Mouse (Mus musculus) forebrain, embryonic 13.5 days (tissue): Measurements from ENCODE around the gene Fanca. TPM values are rescaled to one million over a fixed set of nuclear protein-coding genes. Genes with fewer than 3 reads are reported as not detected.

Experiments
- ATAC-seq: fragments of 200-750 bp; cut with Nextera tagmentation; 2 replicates; pipeline ENCODE4 v1.8.0; 2017
- H3K27ac ChIP-seq: fragments of 300-500 bp; sonication (generic); 2 replicates; pipeline ENCODE4 v1.5.1; 2015; ENCODE audit warnings: inconsistent platforms, mild to moderate bottlenecking, moderate library complexity
- H3K27me3 ChIP-seq: fragments of 300-500 bp; sonication (generic); 2 replicates; pipeline ENCODE4 v1.6.1; 2015; ENCODE audit warnings: mild to moderate bottlenecking, inconsistent platforms
- H3K36me3 ChIP-seq: fragments of 300-500 bp; sonication (generic); 2 replicates; pipeline ENCODE4 v1.6.1; 2015; ENCODE audit warnings: mild to moderate bottlenecking, inconsistent platforms; ENCODE audit not compliant: poor library complexity, severe bottlenecking
- H3K4me1 ChIP-seq: fragments of 300-500 bp; sonication (generic); 2 replicates; pipeline ENCODE4 v1.6.1; 2015; ENCODE audit warnings: inconsistent platforms
- H3K4me2 ChIP-seq: fragments of 300-500 bp; sonication (generic); 2 replicates; pipeline ENCODE4 v1.6.1; 2015; ENCODE audit warnings: inconsistent platforms, mild to moderate bottlenecking, moderate library complexity
- H3K4me3 ChIP-seq: fragments of 300-500 bp; sonication (generic); 2 replicates; pipeline ENCODE4 v1.5.1; 2015; ENCODE audit warnings: mild to moderate bottlenecking, inconsistent platforms
- H3K9ac ChIP-seq: fragments of 300-500 bp; sonication (generic); 2 replicates; pipeline ENCODE4 v1.6.1; 2015; ENCODE audit warnings: mild to moderate bottlenecking, inconsistent platforms
- H3K9me3 ChIP-seq: fragments of 300-500 bp; sonication (generic); replicated peaks from 2 replicates; pipeline ENCODE4 v1.6.1; 2016; ENCODE audit warnings: inconsistent platforms
- WGBS: fragments of 180-500 bp; shearing (Covaris S2); methylation state at CpG from one replicate; pipeline ENCODE4 v1.1.7; 2015; 5-methylcytosine and 5-hydroxymethylcytosine counted together
- polyA plus RNA-seq: library from polyadenylated mRNA; unstranded; fragments of >200 nt; fragmentation: Nextera tagmentation; extraction: Ambion mirVana; gene quantifications from 2 replicates; pipeline ENCODE4 v1.2.1, GENCODE M21; 2015

The Fanca gene
- polyA plus RNA-seq, 1 experiment from 2014 or later: 23.0 TPM

DNA sequence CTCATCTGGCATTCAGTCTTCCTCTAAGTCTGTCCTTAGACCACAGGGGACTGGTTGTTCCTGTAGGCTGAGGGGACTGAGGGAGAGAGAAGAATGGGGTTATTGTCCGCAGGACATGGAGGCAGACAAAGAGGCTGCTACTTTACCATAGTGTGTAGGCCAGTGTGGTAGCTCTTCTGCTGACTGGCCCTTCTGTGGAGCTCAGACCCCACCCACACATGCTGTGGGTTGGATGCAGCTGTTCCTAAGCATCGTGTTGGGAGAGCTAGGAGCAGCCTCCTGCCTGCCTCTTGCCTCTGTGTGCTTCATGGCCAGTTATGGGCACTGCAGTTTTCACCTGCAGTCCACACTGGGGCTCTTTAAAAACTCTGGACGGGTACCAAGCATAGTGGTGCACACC, 61.3 kb downstream of the Fanca start:
- Histone ChIP-seq H3K4me3 (no peak overlapping the region), H3K4me1 (peaks cover 23% of the 10 kb centered on the region), H3K36me3 (peaks cover 54% of the 10 kb centered on the region), H3K27ac (no peak overlapping the region), H3K27me3 (no peaks in the 10 kb centered on the region), H3K4me2 (no peak overlapping the region), H3K9ac (no peak overlapping the region), H3K9me3 (no peaks in the 10 kb centered on the region)
- 82% methylated on average over 3 of the region's 3 CpGs for WGBS
- no peak for ATAC-seq

DNA sequence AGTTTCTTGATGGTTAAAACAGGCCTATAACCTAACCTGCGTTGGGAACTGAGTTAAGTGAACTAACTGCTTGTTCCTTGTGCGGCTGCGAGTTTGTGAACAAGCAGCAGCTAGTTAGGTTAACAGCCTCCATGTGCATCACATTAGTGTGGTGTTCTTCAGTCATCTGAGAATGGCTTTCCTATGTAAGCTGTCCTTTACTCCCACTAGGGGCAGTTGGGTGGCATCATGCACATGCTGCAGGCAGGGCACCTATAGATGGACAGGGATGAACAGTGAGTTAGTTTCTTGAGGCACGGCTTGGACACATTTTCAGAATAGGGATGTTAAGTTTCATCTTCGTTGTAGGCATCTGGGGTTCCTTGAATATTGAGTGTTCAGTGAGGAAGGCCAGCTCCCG, 63.2 kb downstream of the Fanca start:
- peaks cover 23% of the 10 kb centered on the region for H3K4me1 ChIP-seq
- peak overlapping the region; percentile 99 for H3K4me3 ChIP-seq
- H3K27me3 ChIP-seq: no peaks in the 10 kb centered on the region
- peak overlapping the region; percentile 96 for H3K9ac ChIP-seq
- no peak for ATAC-seq
- no peak overlapping the region for H3K27ac ChIP-seq
- WGBS: 74% methylated on average over 6 of the region's 6 CpGs
- peaks cover 60% of the 10 kb centered on the region for H3K36me3 ChIP-seq
- H3K4me2 ChIP-seq: peak overlapping the region; percentile 96
- H3K9me3 ChIP-seq: no peaks in the 10 kb centered on the region

DNA sequence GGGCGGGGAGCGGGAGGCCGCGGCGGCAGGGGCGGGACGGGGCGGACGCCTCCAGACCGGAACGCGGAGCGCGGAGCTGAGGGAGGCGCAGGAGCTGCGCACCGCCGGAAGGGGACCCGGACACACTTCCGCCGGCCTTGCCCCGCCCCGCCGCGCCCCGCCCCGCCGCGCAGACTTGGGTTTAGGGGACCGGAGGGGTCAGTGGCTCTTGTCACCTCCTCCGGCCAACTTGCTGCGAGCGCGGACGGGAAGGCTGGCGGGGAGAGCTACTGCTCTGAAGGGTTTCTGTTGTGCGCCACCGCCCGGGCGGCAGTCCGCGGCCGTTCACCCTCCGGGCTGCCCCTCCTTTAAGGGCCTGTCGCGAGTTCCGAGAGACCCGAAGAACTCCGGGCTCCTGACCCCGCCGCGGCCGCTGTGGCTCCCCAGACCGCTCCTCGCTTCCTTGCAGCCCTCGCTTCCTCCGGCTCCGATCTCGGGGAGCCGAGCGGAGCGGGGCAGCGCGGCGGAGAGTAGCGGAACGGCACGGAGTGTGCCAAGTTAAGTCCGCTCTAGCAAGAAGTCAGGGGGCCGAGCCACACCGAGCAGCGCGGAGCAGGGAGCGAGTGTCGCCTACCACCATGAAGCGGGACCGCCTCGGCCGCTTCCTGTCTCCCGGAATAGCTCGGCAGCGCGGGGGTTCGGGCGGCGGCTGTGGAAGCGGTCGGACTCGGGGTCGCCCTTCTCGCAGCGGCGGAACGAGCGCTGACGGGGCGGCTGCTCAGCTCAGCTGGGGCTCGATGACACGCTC, 64.1 kb downstream of the Fanca start, which contains the start of the genes Zfp276 and Vps9d1:
Zfp276 (plus strand) TSS at position 97 of the 787 bp plus-strand sequence.
Vps9d1 (minus strand) TSS at position 250 of the 787 bp plus-strand sequence.
- 2% methylated on average over 69 of the region's 99 CpGs for WGBS
- peak; percentile 97 for ATAC-seq

DNA sequence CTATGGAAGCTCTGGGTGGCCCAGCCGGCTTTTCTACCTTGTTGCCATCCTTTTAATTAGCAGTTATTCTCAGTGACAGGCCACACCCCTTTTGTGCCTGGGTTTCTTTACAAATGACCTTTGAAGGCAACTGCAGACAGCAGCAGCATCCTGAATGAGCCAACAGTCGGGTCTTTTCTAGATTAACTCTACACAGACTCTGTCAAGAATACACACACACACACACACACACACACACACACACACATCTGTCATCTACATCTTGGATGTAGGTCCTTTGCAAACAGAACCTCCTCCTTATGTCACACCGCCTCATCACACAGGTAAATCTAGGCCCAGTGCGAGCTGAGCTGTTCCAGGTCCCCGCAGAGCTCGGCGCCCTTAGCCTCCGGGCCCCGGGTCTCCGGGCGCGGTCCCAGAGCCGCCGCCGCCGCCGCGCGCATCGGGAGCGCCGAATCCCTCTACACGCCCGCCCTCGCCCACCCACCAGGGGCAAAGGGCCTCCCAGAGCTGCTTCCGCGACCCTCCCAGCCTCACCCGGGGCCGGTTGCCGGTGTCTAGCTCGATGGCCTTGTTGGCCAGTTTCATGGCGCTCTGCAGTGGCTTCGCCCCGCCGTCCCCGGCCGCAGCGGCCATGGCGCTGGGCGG, 64.8 kb downstream of the Fanca start:
- Histone ChIP-seq H3K27ac (peak overlapping the region; percentile 75), H3K4me1 (peaks cover 23% of the 10 kb centered on the region), H3K9ac (peak overlapping the region; percentile 96), H3K36me3 (peaks cover 59% of the 10 kb centered on the region), H3K9me3 (no peaks in the 10 kb centered on the region), H3K4me3 (peak overlapping the region; percentile 99), H3K27me3 (no peaks in the 10 kb centered on the region), H3K4me2 (peak overlapping the region; percentile 96)
- ATAC-seq: no peak; the same call in 1 of the 2 replicates
- WGBS: under 1% methylated on average over 40 of the region's 40 CpGs

More for the DNA sequence above, 64.1 kb downstream of the Fanca start, which contains the start of the genes Zfp276 and Vps9d1:
- Histone ChIP-seq H3K9ac (peak within 1 kb of the TSS; percentile 96), H3K4me3 (peak within 1 kb of the TSS; percentile 99), H3K27me3 (no peaks in the 10 kb centered on the region), H3K4me2 (peak within 1 kb of the TSS; percentile 96), H3K9me3 (no peaks in the 10 kb centered on the region), H3K36me3 (peaks cover 59% of the 10 kb centered on the region), H3K27ac (peak within 1 kb of the TSS; percentile 75), H3K4me1 (peaks cover 23% of the 10 kb centered on the region)

DNA sequence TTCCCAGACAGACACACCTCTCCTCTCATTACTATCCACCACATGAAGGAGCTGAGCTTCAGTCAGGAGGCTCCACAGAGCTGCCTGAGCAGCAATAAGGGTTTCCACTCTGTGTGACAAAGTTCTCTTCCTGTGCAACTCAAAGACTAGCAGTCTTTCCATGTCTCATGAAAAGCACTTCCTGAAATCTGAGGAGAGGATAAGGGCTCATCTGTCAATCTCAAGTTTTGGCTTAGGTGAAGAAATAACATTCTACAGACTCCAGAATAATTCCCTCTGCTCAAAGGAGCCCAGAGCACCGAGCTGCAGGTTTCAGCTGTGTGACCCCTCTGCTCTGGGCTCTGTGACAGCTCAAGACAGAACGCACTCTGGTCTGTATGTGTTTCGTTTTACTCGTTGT, 65.5 kb downstream of the Fanca start:
- Histone ChIP-seq H3K36me3 (peaks cover 59% of the 10 kb centered on the region), H3K9ac (peak overlapping the region; percentile 96), H3K27ac (no peak overlapping the region), H3K4me2 (peak overlapping the region; percentile 96), H3K9me3 (no peaks in the 10 kb centered on the region), H3K27me3 (no peaks in the 10 kb centered on the region), H3K4me3 (peak overlapping the region; percentile 99), H3K4me1 (peaks cover 23% of the 10 kb centered on the region)
- ATAC-seq: no peak
- WGBS: 53% methylated on average over 4 of the region's 4 CpGs

DNA sequence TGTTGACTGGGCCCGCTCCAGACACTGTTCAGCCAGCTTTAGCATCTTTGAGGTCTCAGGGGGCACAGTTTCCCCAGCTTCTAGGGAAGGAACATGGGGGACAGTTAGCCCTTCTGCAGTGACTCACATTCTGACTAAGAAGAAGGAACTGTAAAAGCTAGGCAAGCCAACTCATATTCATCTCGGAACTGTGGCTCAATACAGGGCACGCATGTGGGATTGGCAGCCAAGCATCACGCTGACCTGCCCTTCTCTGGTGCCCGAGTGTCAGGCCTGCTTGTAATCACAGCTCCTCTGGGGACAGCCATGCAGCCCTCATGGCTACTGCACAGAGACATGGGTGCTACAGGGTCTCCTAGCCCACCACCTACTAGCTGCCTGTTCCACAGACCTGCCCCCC, 67.4 kb downstream of the Fanca start:
- Histone ChIP-seq H3K4me2 (no peak overlapping the region), H3K27me3 (no peaks in the 10 kb centered on the region), H3K9ac (no peak overlapping the region), H3K4me3 (no peak overlapping the region), H3K4me1 (peaks cover 23% of the 10 kb centered on the region), H3K9me3 (no peaks in the 10 kb centered on the region), H3K27ac (no peak overlapping the region), H3K36me3 (peaks cover 60% of the 10 kb centered on the region)
- 94% methylated on average over 5 of the region's 5 CpGs for WGBS
- ATAC-seq: no peak

DNA sequence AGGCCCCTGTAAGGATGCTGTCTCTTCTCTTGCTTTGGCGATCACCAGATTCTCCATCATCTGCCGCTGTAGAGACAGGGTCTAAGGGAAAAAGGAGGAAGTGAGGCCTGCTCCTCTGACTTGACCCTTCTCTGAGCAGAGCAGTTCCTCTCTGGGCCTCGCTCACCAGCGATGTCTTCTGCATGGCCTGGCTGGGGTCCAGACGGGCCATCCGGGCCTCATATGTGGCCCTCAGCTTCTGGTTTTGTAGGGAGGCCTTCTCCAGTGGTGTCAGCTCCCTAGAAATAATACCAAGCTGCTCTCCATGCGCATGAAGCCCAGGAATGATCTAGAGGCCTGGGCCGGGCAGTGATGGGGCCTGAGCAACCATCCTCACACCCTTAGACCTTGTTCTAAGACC, 69.8 kb downstream of the Fanca start:
- H3K9me3 ChIP-seq: no peaks in the 10 kb centered on the region
- ATAC-seq: no peak
- no peak overlapping the region for H3K9ac ChIP-seq
- H3K4me1 ChIP-seq: peaks cover 10% of the 10 kb centered on the region
- H3K27ac ChIP-seq: no peak overlapping the region
- WGBS: 94% methylated on average over 8 of the region's 8 CpGs
- no peak overlapping the region for H3K4me2 ChIP-seq
- H3K4me3 ChIP-seq: no peak overlapping the region
- H3K36me3 ChIP-seq: peaks cover 84% of the 10 kb centered on the region
- H3K27me3 ChIP-seq: no peaks in the 10 kb centered on the region

DNA sequence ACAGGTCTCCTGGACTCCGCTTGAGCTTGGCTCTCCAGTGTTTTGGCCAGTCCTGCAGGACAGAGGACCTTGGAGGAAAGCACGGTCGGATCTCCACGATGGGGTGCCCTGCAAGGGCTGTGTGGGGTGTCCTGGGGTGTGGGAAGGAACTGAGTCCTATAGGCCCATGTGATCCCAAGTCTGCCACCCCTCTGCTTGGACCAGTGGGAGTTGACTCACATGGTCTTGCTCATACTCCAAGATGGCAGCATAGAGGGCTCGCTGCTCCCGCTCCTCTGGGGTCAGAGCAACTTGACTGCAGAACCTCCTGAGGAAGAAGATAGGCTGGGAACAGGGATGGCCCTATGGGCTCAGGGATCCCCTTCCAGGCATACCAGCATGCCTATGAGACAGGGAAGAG, 70.6 kb downstream of the Fanca start:
- Histone ChIP-seq H3K4me3 (no peak overlapping the region), H3K4me1 (peaks cover 3% of the 10 kb centered on the region), H3K27ac (no peak overlapping the region), H3K36me3 (peaks cover 92% of the 10 kb centered on the region), H3K27me3 (no peaks in the 10 kb centered on the region), H3K9me3 (no peaks in the 10 kb centered on the region), H3K9ac (no peak overlapping the region), H3K4me2 (no peak overlapping the region)
- WGBS: 96% methylated on average over 6 of the region's 6 CpGs
- no peak for ATAC-seq

DNA sequence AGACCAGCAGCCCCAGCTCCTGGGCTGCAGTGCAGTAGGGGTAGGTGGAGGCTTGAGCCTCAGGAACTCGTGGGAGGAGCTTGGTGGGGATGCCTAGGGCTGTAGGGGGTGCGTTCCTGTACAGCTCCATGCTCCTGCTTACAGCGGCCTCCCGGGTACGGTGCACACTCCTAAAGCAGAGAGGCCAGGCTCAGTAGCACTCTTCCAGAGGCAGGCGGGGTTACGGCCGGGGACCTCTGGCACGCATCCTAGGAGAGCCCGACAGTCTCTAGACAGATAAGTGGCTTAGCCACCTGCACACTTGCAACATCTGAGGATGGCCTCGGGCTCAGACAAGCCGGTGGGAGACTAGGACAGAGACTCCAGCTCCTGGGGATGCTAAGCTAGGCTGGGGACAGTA, 72.8 kb downstream of the Fanca start:
- Histone ChIP-seq H3K4me3 (no peak overlapping the region), H3K36me3 (peaks cover 92% of the 10 kb centered on the region), H3K4me2 (no peak overlapping the region), H3K27me3 (no peaks in the 10 kb centered on the region), H3K9me3 (no peaks in the 10 kb centered on the region), H3K27ac (no peak overlapping the region), H3K9ac (no peak overlapping the region), H3K4me1 (no peaks in the 10 kb centered on the region)
- WGBS: 94% methylated on average over 12 of the region's 12 CpGs
- ATAC-seq: no peak

DNA sequence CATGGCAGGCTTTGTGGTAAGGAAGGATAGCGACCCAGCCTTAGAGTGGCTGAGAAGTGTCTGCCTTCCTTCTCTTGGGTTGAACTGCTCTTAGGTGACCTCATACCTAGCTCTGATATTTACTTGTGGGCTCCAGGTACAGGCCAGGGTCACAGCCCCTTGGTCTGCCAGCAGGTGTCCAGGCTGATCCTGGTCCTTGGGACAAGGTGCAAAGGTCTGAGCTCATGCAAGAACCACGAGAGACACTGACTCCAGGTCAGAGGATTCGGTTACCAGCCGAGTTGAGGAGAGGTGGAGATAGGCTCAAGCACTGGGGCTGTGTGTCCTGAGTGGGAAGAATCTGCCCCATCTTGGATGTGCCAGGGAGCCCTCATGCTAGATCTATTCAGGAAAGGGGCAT, 74.0 kb downstream of the Fanca start:
- H3K27ac ChIP-seq: no peak overlapping the region
- H3K4me1 ChIP-seq: no peaks in the 10 kb centered on the region
- no peaks in the 10 kb centered on the region for H3K27me3 ChIP-seq
- H3K4me2 ChIP-seq: no peak overlapping the region
- H3K9me3 ChIP-seq: no peaks in the 10 kb centered on the region
- no peak overlapping the region for H3K9ac ChIP-seq
- peaks cover 81% of the 10 kb centered on the region for H3K36me3 ChIP-seq
- no peak for ATAC-seq
- H3K4me3 ChIP-seq: no peak overlapping the region
- WGBS: 90% methylated on average over 4 of the region's 4 CpGs

DNA sequence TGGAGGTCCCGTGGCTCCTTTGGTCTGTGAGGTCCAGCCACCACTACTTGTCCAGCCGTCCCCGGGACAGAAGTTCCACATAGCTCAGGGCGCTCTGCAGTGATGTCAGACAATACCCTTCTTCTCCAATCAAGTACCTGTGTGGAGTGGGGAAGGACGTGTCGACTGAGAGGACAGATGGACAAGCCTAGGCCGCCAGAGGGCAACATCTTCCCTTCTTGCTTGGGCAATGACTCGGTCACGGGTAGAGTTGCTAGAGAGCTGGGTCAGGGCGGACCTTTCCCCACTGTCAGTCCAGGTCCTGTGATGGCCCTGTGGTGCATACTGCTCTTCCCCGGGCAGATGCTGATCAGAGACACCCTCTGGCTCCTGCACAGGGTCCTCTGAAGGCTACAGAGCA, 75.3 kb downstream of the Fanca start:
- H3K27me3 ChIP-seq: no peaks in the 10 kb centered on the region
- no peak overlapping the region for H3K9ac ChIP-seq
- no peak for ATAC-seq
- 61% methylated on average over 11 of the region's 11 CpGs for WGBS
- H3K4me1 ChIP-seq: no peaks in the 10 kb centered on the region
- H3K4me2 ChIP-seq: no peak overlapping the region
- H3K27ac ChIP-seq: no peak overlapping the region
- peaks cover 68% of the 10 kb centered on the region for H3K36me3 ChIP-seq
- H3K4me3 ChIP-seq: no peak overlapping the region
- H3K9me3 ChIP-seq: no peaks in the 10 kb centered on the region

DNA sequence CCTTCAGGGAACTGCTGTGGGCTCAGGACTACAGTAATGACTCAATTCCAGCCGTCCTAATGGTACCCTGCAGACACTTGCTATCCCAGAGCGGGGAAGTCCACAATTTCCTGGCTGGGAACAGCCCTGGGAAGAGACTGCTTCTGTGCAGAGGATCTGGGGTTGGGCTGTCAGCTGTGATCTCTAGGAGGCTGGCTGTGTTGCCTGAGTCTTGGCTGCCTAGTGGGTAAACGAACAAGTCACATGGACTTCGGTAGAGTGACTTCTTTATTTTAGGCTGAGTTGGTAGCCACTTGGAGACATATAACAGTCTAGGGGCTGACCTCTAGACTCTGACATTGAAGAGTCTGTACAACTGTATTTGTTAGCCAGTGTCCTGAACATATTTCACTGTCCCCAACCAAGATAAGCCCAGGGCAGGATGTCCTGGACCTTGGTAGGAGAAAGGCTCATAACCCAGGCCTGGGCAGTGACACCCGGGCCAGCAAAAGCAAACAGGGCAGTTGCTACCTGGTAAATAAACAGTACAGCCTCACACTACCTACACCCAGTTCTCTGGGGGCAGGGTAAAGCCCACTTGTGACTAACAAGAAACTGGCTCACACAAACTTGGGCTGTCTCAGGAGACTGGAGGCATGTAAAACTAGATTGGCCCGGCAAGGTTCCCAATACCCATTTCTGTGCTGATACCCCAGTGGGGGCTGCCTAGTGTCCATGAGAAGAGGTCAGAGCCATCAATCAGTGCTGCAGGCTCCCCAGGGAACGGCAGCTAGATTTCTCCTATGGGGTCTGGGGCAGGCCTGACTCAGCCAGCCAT, 76.1 kb downstream of the Fanca start:
- H3K4me1 ChIP-seq: no peaks in the 10 kb centered on the region

More for the DNA sequence above, 76.1 kb downstream of the Fanca start:
- no peak overlapping the region for H3K4me2 ChIP-seq
- H3K36me3 ChIP-seq: peaks cover 60% of the 10 kb centered on the region
- 88% methylated on average over 7 of the region's 7 CpGs for WGBS
- 0 out of 2 replicates have a peak, but pooled peaks cover under 1% of the 10 kb centered on the region for H3K27me3 ChIP-seq
- no peak for ATAC-seq
- no peak overlapping the region for H3K4me3 ChIP-seq
- H3K9me3 ChIP-seq: no peaks in the 10 kb centered on the region
- H3K9ac ChIP-seq: no peak overlapping the region
- no peak overlapping the region for H3K27ac ChIP-seq
